Mouse (Mus musculus): ENCODE data around the gene Dll1. TPM values are rescaled to one million over a fixed set of nuclear protein-coding genes. Genes with fewer than 3 reads are reported as not detected.

Gene Dll1
- 78.6 and 121 TPM in 2 replicates for polyA plus RNA-seq (2012; rRNA removed)

DNA sequence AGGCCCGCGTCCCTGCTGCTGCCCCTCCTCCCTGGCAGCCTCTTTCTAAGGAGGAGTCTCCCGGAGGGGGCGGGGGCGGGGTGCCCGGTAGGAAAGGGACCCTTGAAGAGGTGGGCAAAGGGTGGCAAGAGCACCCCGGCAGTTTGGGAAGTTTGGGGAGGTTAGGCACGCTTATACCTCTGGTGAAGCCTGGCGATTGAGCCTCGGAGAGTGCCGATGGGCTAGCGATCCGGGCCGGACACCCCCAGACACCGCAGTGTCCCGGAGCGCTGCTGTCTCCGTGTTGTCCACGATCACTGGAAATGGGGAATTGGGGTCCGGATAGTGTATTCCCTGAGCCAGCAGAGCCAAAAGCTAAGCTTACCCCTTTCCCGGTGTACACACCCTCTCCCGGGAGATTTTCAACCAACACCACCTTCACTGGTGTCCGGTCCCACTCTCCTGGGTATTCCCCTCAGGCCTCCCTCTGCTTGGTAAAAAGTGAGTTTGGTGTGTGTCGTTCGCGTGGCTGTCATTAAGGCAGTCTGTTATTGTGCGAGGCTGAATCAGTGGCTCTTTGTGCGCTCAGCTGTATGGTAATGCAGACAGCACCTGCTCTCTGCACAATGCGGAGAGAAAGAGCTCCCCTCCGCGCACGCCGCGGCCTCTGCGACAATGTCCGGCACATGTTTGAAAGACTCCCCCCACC is at the start of gene Dll1:
Dll1 (minus strand) TSS at position 379 of the 688 bp plus-strand sequence.

DNA sequence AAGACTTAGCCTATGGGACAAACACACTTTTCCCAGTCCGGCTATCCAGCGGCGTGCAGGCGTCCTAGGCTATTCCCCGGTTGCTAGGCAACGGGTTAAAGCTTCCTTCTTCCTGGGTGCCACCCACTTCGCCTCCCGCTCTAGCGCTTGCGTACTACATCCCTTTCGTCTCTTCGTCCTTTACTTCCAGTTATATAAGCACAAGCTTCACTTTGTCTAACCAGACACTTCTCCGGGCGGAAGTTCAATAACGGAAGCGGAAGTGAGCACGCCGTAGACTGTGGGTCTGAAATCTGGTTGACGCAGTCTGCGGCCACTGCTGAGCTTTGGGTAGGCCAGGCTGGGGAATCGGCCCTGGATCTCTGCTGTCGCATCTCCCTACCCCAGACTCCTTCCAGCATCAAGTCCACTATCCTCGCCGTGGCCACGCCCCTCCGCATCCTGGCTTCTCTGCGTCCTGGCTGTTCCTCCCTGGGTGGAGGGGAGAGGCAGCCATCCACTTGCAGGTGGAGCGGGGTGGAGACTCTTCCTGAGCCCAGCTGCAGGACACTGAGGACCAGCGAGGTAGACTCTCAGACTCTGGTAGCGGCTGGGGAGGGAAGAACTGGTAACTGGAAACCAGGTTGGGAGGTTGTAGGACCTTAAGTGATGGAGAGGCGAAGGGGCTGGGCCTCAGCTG is 19.5 kb upstream of the Dll1 start, which contains the start of gene Fam120b:
Fam120b (plus strand) TSS at position 206 of the 679 bp plus-strand sequence.

Other genes starting within 250 kb of the Dll1 start
- gene Fam120b, start 19.3 kb upstream of the Dll1 start, polyA plus RNA-seq (2012; rRNA removed) = 16.4 and 20.1 TPM in 2 replicates
- 194 and 198 TPM in 2 replicates for gene Psmb1, start 122.9 kb upstream of the Dll1 start, polyA plus RNA-seq (2012; rRNA removed)
- 36.6 and 82.1 TPM in 2 replicates for gene Tbp, start 123.0 kb upstream of the Dll1 start, polyA plus RNA-seq (2012; rRNA removed)
- 29.4 and 39.3 TPM in 2 replicates for gene Pdcd2, start 150.4 kb upstream of the Dll1 start, polyA plus RNA-seq (2012; rRNA removed)
- gene Prdm9, start 187.5 kb upstream of the Dll1 start, polyA plus RNA-seq (2012; rRNA removed) = 3.8 and 4.1 TPM in 2 replicates